Mouse (Mus musculus) stomach, postnatal 0 days (tissue): ENCODE data around the gene Nhlrc1.

ENCODE experiments used
- CTCF ChIP-seq: IDR thresholded peaks from 2 replicates; pipeline ENCODE4 v1.5.1; 2016; ENCODE audit warnings: antibody characterized with exemption, low read depth, mild to moderate bottlenecking, moderate library complexity
- EP300 ChIP-seq: optimal IDR thresholded peaks from 2 replicates; pipeline ENCODE3; 2016; ENCODE audit warnings: antibody characterized with exemption

DNA sequence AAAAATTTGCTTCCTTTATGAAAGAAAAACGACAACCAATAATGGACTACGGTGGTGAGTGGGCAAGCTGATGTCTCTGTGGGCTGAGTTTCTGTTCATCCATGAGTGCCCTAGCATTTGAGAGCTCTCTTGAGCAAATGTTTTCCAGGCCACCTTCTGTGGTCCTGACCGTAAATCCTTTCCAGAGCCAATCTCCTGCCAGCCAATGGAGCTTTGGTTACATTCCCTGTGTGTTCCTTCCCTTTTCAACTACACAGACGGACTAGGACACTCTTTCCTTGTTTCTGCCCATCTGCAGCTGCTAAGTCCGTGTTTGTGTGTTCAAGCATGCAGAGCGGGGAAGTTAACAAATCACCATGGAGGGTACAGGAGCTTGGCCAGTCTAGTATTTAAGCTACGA, 6.1 kb upstream of the Nhlrc1 start:
- TF ChIP-seq EP300 = no peak
- TF ChIP-seq CTCF = no peak
